Mouse (Mus musculus): ENCODE measurements around the gene Rpl37a.
A peak's percentile ranks its signal among the peaks of the same experiment; 100 is the strongest.

DNA sequence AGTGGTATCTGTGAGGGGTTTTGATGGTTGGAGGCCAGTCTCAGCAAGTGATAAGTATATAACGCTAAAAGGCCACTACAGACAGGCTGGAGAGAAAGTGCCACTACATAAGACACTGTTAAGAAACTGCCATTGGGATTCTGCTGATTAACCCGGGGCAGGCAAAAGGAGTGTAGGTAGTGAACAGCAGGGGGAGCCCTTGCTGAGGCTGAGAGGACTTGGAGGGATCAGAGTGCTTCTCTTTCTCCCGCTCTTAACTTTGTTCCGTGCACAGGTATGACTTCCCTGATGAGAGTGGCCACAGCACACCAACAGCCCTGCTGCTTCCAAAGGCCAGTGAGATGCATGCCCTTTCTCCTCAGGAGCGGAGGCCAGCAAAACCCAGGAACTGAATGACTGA lies 7.8 kb downstream of the Rpl37a start:
- TF ChIP-seq CTCF (IDR thresholded peaks at IDR 0.05; ENCODE audit: control insufficient read depth, insufficient read depth, insufficient read length) (peak; percentile 70), USF1 (IDR thresholded peaks at IDR 0.05; ENCODE audit: low read depth) (no peak), MYOG (IDR thresholded peaks at IDR 0.05; ENCODE audit: control insufficient read depth, extremely low read depth, insufficient read length) (no peak), MYOD1 (IDR thresholded peaks at IDR 0.05; ENCODE audit: control insufficient read depth, insufficient read length, low read depth) (no peak), FOSL1 (IDR thresholded peaks at IDR 0.05; ENCODE audit: insufficient read depth, low read length, poor library complexity, severe bottlenecking) (no peak), CEBPB (IDR thresholded peaks at IDR 0.05; ENCODE audit: low read depth) (no peak), MAX (IDR thresholded peaks at IDR 0.05) (no peak)

All from C2C12 (cell line).